Mouse (Mus musculus) frontal cortex, postnatal 25 days (tissue): ENCODE data around the gene Olfr1366.
"Not testable (repeated sequence)": the region's sequence is repeated elsewhere in the genome, so short reads cannot be mapped to it uniquely, and the experiment has no call there.

Experiments used
- DNase-seq, 2 experiments: peaks; one replicate each; pipeline ENCODE4 v3.0.0; 2022; ENCODE audit warnings: low spot score in 2 of 2

The Olfr1366 gene

DNA sequence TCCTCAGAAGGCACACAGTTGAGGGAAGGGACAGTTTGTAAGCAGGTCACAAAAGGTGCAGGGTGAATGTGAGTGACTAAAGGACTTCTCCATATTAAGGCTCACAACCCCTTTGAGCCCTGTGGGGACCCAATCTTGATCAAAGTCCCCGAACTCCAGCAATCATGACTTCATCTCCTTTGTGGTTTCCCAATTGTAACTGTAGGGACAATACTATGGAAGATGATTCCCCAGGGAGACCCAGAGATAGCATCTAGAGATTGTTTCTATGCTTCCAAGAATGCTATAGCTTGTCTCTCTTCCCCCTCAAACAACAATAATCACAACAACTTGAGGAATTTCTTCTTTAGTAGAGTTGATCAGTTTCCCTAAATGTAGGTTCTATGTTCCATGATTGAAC, at the start of gene Olfr1366:
Gene Olfr1366, minus strand, starts transcription at position 101 of the 400 bp plus-strand sequence.
- DNase-seq = no peak

DNA sequence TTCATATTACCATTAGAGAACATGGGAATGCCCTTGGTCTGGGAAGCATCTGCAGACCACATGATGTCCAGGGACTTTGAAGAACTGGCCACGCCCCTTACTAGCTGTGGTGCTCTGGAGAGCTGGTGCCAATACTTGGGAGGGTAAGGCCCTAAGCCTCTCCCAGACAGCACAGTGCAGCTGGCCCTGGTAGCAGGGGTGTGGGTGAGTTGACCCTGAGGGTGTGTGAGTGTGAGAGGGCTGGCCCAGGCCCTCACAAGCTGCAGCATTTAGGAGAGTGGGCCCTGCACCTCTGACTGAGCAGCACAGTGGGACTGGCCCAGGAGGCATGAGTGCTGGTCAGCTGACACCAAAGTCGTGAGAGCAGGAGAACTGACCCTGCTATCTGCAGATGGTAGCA, 49.0 kb upstream of the Olfr1366 start:
- no peak for DNase-seq

DNA sequence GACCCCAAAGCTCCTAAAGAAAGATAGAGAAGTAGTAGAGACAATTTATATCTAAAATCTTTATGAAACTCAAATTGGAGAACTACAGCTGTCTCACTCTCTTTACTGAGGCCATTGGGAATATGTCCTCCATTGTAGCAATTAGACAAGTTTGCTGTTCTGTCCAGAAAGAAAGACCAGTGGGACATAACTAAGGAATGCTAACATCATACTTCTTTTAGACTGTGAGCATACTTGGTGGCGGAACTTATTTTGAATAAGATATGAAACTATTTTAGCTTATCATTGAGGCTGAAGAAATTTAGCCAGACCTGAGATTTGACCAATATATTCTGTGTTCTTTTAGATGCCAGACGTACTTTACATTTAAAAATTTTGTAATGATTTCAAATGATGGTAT, 39.1 kb upstream of the Olfr1366 start, which contains the start of gene Olfr1364:
Gene Olfr1364, minus strand, starts transcription at position 101 of the 400 bp plus-strand sequence.
- DNase-seq = no peak

DNA sequence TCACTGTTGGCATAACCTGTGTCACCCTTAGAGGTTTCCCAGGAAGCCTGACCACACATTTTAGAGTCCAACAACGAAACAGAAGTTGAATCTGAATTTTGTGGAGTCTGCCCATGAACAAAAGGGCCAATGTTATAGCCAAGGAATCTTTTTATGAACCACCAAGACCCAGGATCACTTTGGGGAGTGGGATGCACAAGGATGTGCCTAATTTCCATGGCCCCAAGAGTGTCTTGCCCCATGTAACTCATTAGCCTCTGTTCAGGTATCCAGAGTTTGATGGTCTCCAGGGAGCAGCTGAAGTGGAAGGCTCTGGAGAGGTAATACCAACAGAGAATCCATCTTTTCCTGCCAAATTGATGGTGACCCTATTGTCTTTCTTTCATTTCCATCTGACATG, 17.2 kb upstream of the Olfr1366 start, which contains the start of gene Olfr1535:
Gene Olfr1535, minus strand, starts transcription at position 101 of the 400 bp plus-strand sequence.
- DNase-seq = no peak

DNA sequence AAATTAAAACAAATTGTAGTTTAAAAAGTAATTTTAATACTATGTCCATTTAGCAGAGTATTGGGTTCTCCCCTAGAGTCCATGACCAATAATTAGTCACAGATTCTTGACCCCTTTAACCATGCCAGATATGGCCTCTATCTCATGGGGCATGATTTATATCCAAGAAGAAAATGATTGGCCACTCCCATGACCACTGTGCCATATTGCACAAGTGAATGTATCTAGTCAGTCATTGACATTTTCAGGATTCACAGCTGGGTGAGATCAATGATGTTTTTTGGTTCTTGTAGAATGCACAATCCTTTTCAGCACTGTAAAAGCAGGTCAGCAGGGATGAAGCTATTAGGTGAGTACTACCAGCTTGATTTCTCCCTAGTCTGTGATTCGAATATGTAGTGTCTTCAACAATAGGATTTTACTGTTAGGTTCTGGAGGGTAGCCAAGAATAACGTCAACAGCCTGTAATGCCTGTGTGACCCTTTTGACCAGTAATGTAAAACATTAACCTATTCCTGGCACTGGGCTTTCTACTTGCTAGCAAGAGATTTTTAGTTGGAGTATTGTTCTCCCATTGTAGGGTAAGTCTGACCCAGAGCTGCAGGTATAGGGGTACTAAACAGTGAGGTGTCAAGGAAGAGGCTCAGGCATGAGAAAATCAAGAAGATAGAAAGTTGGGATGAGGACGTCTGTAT, 8.0 kb upstream of the Olfr1366 start:
- no peak for DNase-seq

DNA sequence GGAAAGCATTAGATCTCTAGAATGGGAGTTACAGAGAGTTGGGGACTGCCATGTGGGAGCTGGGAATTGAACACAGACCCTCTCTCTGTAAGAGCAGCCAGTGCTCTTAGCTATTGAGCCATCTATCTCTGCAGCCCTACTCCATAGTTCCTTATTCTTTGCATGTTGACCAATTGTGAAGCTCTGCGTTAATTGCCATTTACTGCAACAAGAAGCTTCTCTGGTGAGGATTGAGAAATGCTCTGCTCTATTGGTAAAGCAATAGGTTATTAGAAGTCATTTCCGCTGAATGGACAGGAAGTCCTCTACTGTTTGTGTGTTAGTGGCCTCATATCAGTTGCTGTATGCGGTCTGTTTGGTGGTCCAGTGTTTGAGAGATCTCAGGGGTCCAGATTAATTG, 6.9 kb upstream of the Olfr1366 start:
- DNase-seq = no peak

DNA sequence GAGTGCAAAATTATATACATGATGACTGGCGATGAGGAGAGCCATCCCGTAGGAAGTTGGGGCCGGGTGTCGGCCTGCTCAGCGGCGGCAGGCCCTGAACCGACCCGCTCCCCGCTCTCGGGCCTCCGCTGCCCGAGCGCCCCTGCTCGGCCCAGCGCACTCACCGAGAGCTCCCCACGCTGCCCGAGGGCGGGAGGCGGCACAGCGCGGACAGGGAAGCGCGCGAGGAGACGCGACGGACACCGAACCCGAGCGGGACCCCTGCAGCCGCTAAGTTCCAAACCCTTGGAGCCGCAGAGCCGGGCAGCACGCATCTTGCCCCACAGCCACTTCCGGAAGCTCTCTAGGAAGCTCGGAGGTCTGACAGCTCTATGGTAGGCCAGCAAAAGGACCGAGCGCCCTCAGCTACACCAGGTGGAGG, 11.8 kb downstream of the Olfr1366 start, which contains the start of gene Zkscan8:
Gene Zkscan8, minus strand, starts transcription at position 340 of the 421 bp plus-strand sequence.
- DNase-seq = peak; percentile 70 to 81

DNA sequence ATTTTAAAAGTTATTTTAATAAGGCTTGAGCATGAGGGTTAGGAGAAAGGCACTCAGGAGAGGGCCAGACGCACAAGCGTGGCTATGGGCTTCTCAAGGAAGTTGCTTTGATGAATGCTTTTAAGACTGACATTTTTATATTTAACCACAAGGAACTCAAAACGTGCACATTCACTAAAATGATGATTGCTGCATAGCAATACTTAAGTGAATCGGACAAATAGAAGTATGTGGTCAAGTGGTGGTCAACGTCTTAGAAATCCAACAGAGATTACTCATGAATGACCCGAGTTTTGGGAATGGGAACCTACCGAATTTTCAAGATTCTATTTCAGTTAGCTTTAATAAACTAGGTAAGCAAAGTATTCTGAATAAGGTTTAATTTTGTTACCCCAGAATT, 12.5 kb downstream of the Olfr1366 start:
- DNase-seq = no peak

DNA sequence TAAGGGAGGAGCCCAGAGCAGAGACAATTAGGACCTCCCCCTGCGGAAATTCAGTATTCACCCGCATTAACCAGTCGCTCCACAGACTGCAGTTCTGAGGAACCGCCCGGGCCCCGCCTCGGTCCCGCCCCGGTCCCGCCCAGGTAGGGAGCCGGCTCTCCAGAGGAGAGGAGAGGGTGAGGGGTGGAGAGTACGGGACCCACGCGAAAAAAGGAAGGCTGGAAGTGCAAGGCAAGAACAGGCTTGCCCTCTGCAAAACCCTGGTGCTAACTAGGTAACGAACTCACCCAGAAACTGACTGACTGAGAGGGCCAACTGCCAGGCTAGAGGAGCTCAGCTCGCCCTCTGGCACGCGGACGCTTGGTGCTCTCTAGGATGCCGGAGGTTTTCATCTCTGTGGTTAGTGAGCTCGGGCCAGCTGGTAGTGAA, 36.4 kb downstream of the Olfr1366 start:
- DNase-seq = peak; percentile 36 to 62

DNA sequence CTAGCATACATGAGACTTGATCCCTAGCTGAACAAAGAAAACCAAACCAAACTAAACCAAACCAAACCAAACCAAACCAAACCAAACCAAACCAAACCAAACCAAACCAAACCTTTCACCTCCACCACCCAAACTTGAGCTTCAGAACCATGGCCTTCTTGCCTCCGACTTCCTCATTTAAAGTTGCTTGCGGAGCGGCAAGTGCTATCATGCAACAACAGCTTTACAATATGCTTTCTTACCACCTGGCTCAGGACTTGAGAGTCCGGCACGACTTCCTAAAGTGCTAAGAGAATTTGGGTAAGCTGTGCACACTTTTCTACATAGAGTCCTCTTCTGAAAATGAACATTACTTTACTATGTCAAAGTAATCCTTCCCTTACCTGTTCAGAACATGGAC, 40.3 kb downstream of the Olfr1366 start:
- DNase-seq = no peak

DNA sequence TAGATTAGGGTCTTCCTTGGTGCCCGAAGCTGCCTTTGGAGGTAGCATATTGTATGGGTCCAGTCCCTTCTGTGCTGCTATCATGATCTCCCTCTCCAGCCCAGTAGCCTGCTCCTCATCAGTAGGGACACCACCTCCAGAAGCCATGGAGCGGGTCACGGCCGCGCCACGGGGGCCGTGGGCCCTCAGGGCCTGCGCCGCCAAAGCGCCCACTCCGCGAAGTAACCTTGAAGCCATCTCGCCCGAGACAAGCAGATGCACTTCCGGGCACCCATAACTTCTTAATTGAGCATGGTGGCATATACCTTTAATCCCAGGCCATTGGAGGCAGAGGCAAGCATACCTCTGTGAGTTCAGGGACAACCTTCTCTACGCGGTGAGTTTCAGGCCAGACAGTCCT, 41.4 kb downstream of the Olfr1366 start, which contains the start of gene Gm11273:
Gene Gm11273, minus strand, starts transcription at position 237 of the 400 bp plus-strand sequence.
- not testable (repeated sequence) for DNase-seq

DNA sequence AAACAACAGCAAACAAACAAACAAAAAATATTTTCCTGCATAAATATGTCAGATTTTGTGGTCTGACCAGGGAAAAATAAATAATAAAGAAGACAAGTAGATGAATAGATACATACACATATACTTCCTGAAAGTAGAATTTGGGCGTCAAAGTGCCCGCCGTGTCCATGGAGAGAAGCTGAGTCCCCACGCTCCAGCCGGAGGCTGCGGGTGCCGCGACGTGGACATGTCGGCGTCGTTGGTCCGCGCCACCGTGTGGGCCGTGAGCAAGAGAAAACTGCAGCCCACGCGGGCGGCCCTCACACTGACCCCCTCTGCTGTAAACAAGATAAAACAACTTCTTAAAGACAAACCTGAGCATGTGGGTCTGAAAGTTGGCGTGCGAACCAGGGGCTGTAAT, 47.5 kb downstream of the Olfr1366 start, which contains the start of gene AK157302:
Gene AK157302, plus strand, starts transcription at position 144 of the 400 bp plus-strand sequence.
- no peak for DNase-seq

DNA sequence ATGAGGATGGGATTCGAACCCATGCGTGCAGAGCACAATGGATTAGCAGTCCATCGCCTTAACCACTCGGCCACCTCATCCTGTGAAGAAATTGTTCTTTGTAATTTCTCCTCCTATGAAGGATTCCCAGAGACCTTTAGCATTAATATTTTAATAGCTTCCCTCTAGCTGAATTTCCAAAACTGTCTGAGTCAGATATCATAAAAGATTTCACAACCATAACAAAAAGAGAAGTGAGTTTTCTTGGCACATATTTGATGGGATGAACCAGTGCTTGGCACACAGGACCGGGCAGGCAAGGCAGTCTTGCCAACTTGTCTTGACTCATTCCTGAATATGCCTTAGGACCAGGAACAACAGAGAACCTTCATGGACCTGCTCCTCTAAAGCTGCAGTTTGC, 49.8 kb downstream of the Olfr1366 start:
- no peak for DNase-seq

DNA sequence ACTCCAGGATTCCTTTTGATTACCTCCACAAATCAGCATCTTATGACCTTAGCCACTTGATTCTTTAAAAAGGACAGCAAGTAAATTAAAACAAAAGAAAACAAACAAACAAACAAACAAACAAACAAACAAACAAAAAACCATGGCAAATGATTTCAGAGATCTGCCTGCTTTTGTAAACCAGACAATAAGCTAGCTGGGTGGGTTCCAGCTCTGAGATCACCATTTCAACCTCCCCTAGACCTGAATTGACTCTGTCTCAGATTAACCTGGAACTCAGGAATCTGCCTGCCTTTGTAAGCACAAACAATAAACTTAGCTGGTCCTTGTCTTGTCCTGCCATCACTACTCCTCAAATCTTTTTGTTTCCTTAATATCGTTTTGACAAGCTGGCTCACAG, 55.7 kb downstream of the Olfr1366 start:
- DNase-seq = no peak
